Mouse (Mus musculus) stomach, postnatal 0 days (tissue): ENCODE measurements around the gene Gm45713. TPM values are rescaled to one million over a fixed set of nuclear protein-coding genes. Genes with fewer than 3 reads are reported as not detected.
A peak's percentile ranks its signal among the peaks of the same experiment; 100 is the strongest.

ENCODE experiments used
- ATAC-seq: fragments of 200-750 bp; cut with Nextera tagmentation; 2 replicates; pipeline ENCODE4 v1.8.0; 2017; ENCODE audit not compliant: low FRiP score, low TSS enrichment
- DNase-seq: peaks from one replicate; pipeline ENCODE4 v3.0.0-alpha.2; 2016; ENCODE audit warnings: low spot score
- H3K27ac ChIP-seq: fragments of 300-500 bp; sonication (generic); replicated peaks from 2 replicates; pipeline ENCODE4 v1.5.1; 2014; ENCODE audit warnings: mild to moderate bottlenecking, control low read depth
- H3K27me3 ChIP-seq: fragments of 300-500 bp; sonication (generic); 2 replicates; pipeline ENCODE4 v1.6.1; 2014; ENCODE audit warnings: low read length; ENCODE audit not compliant: control insufficient read depth, insufficient read depth
- H3K36me3 ChIP-seq: fragments of 300-500 bp; sonication (generic); 2 replicates; pipeline ENCODE4 v1.6.1; 2014; ENCODE audit warnings: low read length, mixed read lengths; ENCODE audit not compliant: control insufficient read depth, insufficient read depth
- H3K4me1 ChIP-seq: fragments of 300-500 bp; sonication (generic); replicated peaks from 2 replicates; pipeline ENCODE4 v1.6.1; 2014; ENCODE audit warnings: antibody characterized with exemption; ENCODE audit not compliant: control insufficient read depth, insufficient read depth
- H3K4me2 ChIP-seq: fragments of 300-500 bp; sonication (generic); replicated peaks from 2 replicates; pipeline ENCODE4 v1.6.1; 2014; ENCODE audit warnings: low read depth, mild to moderate bottlenecking, control low read depth, moderate library complexity
- H3K4me3 ChIP-seq: fragments of 300-500 bp; sonication (generic); 2 replicates; pipeline ENCODE4 v1.5.1; 2014; ENCODE audit warnings: low read depth, low read length, control low read depth
- H3K9ac ChIP-seq: fragments of 300-500 bp; sonication (generic); 2 replicates; pipeline ENCODE4 v1.6.1; 2014; ENCODE audit warnings: mild to moderate bottlenecking, low read length, control low read depth, mixed read lengths
- H3K9me3 ChIP-seq: fragments of 300-500 bp; sonication (generic); 2 replicates; pipeline ENCODE4 v1.6.1; 2016; ENCODE audit warnings: low read length; ENCODE audit not compliant: control insufficient read depth
- CTCF ChIP-seq: IDR thresholded peaks from 2 replicates; pipeline ENCODE4 v1.5.1; 2016; ENCODE audit warnings: antibody characterized with exemption, low read depth, mild to moderate bottlenecking, moderate library complexity
- EP300 ChIP-seq: optimal IDR thresholded peaks from 2 replicates; pipeline ENCODE3; 2016; ENCODE audit warnings: antibody characterized with exemption
- WGBS: fragments of 180-500 bp; shearing (Covaris S2); extraction: QIAGEN DNeasy Blood & Tissue Kit; methylation state at CpG from one replicate; pipeline ENCODE4 v1.1.7; 2014; 5-methylcytosine and 5-hydroxymethylcytosine counted together
- polyA plus RNA-seq: library from polyadenylated mRNA; unstranded; fragments of >200 nt; fragmentation: Nextera tagmentation; extraction: Ambion mirVana; gene quantifications from 2 replicates; pipeline ENCODE4 v1.2.1, GENCODE M21; 2015

The Gm45713 gene
- polyA plus RNA-seq, 1 experiment from 2014 or later = 1.1 TPM

DNA sequence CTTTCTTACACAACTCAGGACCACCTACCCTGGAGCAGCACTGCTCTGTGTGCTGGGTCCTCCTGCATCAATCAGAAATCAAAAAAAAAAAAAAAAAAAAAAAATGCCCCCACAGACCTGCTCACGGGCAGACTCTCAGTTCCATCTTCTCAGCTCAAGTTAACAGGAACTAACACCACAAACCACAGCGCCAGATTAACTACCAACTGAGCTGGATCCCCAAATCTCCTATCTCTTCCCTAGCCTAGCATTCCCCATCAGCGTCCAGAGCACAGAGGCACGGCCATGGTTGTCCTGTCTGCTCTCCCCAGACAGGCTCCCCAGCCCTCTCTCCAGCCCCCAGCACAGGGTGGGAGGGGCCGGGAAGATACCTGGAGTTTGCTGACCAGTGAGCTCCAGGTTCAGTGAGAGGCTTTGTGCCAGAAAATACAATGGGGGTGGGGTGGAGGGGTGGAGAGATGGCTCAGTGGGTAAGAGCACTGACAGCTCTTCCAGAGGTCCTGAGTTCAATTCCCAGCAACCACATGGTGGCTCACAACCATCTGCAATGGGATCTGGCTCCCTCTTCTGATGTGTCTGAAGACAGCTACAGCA is 28.9 kb downstream of the Gm45713 start:
- Histone ChIP-seq H3K9me3 (no peaks in the 10 kb centered on the region), H3K4me3 (no peak overlapping the region), H3K27ac (no peak overlapping the region), H3K36me3 (no peaks in the 10 kb centered on the region), H3K4me1 (peaks cover 3% of the 10 kb centered on the region; the same call in 1 of the 2 replicates), H3K4me2 (no peak overlapping the region), H3K9ac (no peak overlapping the region), H3K27me3 (no peaks in the 10 kb centered on the region)
- DNase-seq (no peak), ATAC-seq (no peak)
- 69% methylated on average over 5 of the region's 5 CpGs for WGBS
- TF ChIP-seq CTCF (no peak), EP300 (no peak)

DNA sequence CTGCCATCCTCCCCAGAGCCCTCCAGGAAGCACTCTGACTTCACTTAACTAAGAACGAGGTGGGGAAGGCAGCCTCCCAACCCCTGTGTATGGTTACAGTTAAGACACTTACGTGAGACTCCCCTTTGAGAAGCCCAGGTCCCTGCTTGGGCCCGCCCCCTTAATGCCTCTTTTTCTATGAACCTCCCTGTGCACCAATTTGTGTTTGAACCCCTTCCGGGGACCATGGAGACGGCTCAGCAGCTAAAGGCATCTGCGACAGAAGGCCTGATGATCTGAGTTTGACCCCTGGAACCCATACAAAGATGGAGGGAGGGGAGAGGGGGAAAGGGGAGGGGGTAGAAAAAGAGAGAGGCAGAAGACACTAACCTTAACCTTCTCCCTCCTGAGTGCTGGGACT is 29.6 kb downstream of the Gm45713 start:
- no peaks in the 10 kb centered on the region for H3K9me3 ChIP-seq
- peaks cover 3% of the 10 kb centered on the region; the same call in 1 of the 2 replicates for H3K4me1 ChIP-seq
- no peak for TF ChIP-seq EP300
- no peak for TF ChIP-seq CTCF
- ATAC-seq (no peak), DNase-seq (no peak)
- H3K9ac ChIP-seq = no peak overlapping the region
- no peaks in the 10 kb centered on the region for H3K36me3 ChIP-seq
- no peak overlapping the region for H3K4me2 ChIP-seq
- WGBS = 56% methylated on average over 6 of the region's 6 CpGs
- no peaks in the 10 kb centered on the region for H3K27me3 ChIP-seq
- H3K4me3 ChIP-seq = no peak overlapping the region
- H3K27ac ChIP-seq = no peak overlapping the region

DNA sequence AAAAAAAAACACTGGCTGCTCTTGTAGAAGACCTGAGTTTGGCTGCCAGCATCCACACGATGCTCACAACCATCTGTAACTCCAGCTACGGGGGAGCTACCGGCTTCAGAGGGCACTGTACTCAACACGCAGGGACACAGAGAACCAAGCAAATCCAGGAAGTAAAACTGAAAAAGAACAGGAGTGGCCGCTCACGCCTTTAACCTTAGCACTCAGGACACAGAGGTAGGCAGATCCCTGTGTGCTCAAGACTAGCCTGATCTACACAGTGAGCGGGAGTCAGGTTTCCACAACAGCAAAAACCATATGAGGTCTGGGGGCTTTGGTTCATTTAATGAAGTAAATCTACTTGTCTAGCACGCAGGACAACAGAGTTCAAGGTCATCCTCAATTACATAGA is 30.5 kb downstream of the Gm45713 start:
- Histone ChIP-seq H3K9me3 (no peaks in the 10 kb centered on the region), H3K9ac (no peak overlapping the region), H3K4me3 (no peak overlapping the region), H3K27me3 (no peaks in the 10 kb centered on the region), H3K4me1 (peaks cover 3% of the 10 kb centered on the region; the same call in 1 of the 2 replicates), H3K36me3 (no peaks in the 10 kb centered on the region), H3K27ac (no peak overlapping the region), H3K4me2 (no peak overlapping the region)
- peak; percentile 42 for DNase-seq
- 65% methylated on average over 8 of the region's 8 CpGs for WGBS
- TF ChIP-seq CTCF = no peak
- no peak for TF ChIP-seq EP300
- no peak for ATAC-seq

DNA sequence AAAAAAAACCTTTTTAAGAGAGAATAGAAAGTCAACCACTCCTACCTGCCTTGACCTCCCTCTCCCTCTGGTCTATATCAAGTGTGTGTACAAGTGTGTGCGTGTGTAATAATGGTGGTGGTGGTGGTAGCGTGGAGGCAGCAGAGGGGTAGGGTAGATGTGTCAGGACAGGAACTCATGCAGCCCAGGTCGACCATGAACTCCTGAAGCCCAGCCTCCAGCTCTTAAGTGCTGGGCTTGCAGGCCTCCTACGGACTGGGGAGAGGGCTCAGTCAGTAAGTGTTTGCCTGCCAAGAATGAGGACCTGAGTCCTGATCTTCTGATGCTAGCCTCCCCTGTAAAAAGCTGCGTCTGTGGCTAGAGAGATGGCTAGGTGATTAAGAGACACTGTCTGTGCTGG is 31.1 kb downstream of the Gm45713 start:
- WGBS = 81% methylated on average over 5 of the region's 5 CpGs
- no peak overlapping the region for H3K27ac ChIP-seq

DNA sequence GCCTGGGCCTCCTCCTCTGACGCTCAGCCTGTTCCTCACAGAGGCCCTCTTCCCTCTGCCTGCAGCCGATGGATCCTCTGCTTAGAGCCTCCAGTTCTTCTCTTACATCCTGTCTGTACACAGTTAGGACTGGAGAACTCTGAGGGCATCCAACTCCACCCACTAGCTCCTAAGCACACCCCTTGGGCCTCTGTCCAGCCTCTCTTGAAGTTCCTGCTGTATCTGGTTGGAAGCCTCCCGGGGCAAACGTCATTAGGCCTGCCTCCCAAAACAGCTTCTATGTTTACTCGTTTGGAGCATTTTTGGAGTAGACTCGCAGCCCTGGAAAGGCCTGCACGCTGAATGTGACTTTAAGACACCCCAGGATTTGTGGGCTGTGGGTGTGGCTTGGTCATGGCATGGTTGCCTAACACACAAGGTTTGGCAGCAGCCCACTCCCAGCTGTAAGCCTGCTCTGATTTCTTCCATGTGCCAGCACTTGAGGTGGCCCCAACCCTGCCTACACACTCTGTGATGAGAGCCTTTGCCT is 32.3 kb downstream of the Gm45713 start, which contains the start of gene Fcgrt:
Gene Fcgrt, minus strand, starts transcription at position 200 of the 529 bp plus-strand sequence.
- TF ChIP-seq EP300 = peak; percentile 47
- TF ChIP-seq CTCF = no peak
- Histone ChIP-seq H3K9me3 (no peaks in the 10 kb centered on the region), H3K27ac (peak within 1 kb of the TSS; percentile 94), H3K4me2 (peak within 1 kb of the TSS; percentile 64), H3K4me3 (peak within 1 kb of the TSS; percentile 46), H3K4me1 (peaks cover 3% of the 10 kb centered on the region; the same call in 1 of the 2 replicates), H3K27me3 (no peaks in the 10 kb centered on the region), H3K36me3 (no peaks in the 10 kb centered on the region), H3K9ac (peak within 1 kb of the TSS; percentile 77)
- 10% methylated on average over 7 of the region's 7 CpGs for WGBS
- ATAC-seq (peak; percentile 95), DNase-seq (peak; percentile 86)

More for the DNA sequence above, 31.1 kb downstream of the Gm45713 start:
- ATAC-seq (no peak), DNase-seq (no peak)
- no peak for TF ChIP-seq CTCF
- no peak for TF ChIP-seq EP300
- Histone ChIP-seq H3K4me3 (no peak overlapping the region), H3K4me2 (no peak overlapping the region), H3K9me3 (no peaks in the 10 kb centered on the region), H3K4me1 (peaks cover 3% of the 10 kb centered on the region; the same call in 1 of the 2 replicates), H3K9ac (no peak overlapping the region), H3K27me3 (no peaks in the 10 kb centered on the region), H3K36me3 (no peaks in the 10 kb centered on the region)

DNA sequence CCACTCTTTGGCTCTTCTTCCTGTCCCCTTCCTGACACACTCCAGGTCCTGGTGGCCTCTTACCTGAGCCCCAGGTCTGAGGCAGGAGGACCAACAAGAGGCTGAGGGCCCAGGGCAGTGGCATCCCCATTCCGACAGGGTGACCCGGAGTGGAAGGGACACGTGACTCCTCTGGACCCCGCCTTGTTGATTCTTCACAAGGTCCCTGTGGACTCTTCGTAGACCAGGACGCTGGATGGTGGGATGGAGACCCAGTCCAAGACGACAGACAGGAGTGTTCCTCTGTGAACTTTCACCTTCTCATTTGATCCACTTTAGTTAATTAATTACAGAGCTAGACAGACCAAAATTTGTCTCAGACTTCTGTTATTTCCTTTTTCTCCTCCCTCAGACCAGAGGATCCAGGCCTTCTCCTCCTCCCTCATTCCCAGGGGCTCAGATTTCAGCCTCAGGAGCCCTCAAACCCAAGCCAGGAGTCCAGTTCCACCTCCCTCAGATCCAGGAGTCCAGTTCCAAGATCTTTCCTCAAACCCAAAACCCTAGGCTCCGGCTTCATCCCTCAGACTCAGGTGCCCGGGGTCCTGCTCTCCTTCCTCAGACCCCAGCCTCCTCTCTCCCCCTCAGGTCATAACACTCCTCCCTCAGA is 33.0 kb downstream of the Gm45713 start:
- TF ChIP-seq EP300 (no peak), CTCF (no peak)
- 28% methylated on average over 9 of the region's 9 CpGs for WGBS
- peaks cover 3% of the 10 kb centered on the region; the same call in 1 of the 2 replicates for H3K4me1 ChIP-seq
- DNase-seq = no peak
- peak overlapping the region; percentile 94 for H3K27ac ChIP-seq
- no peak; the same call in 1 of the 2 replicates for ATAC-seq
- H3K9ac ChIP-seq = peak overlapping the region; percentile 77
- H3K9me3 ChIP-seq = no peaks in the 10 kb centered on the region
- no peaks in the 10 kb centered on the region for H3K36me3 ChIP-seq
- peak overlapping the region; percentile 46 for H3K4me3 ChIP-seq
- H3K27me3 ChIP-seq = no peaks in the 10 kb centered on the region
- H3K4me2 ChIP-seq = peak overlapping the region; percentile 64
